Mouse (Mus musculus) heart, adult 11 months (tissue): ENCODE results near the gene Col17a1.

ENCODE experiments used
- DNase-seq: peaks from one replicate; pipeline ENCODE4 v3.0.0; 2022

Gene Col17a1

DNA sequence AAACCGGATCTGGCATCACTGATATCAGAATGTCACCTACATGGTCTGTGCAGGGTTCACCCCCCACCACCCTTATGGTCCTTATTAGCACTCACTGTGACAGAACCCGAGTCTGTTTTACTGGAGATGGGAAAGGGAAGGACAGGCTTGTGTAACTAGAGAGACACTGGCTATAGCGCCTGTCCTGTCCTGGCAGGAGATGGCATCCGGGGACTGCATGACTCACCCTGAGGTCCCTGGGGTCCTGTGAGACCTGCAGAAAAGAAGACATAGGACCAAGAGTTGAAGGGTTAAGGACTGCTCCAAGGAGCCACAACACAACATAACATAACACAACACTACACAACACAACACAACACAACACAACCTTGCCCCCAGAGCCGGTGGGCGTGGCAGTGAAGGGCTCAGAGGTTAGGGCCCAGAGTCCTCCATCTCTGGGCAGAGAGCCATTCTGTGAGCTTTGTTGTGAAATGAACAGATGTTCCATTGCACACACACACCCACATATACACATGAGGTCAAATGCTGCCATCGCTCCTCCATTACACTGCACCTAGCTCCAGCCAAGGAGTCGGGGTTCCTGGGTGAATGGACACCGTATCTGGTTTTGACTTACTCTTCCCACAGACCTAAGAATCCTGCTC is 32.0 kb downstream of the Col17a1 start:
- DNase-seq: peak; percentile 89

DNA sequence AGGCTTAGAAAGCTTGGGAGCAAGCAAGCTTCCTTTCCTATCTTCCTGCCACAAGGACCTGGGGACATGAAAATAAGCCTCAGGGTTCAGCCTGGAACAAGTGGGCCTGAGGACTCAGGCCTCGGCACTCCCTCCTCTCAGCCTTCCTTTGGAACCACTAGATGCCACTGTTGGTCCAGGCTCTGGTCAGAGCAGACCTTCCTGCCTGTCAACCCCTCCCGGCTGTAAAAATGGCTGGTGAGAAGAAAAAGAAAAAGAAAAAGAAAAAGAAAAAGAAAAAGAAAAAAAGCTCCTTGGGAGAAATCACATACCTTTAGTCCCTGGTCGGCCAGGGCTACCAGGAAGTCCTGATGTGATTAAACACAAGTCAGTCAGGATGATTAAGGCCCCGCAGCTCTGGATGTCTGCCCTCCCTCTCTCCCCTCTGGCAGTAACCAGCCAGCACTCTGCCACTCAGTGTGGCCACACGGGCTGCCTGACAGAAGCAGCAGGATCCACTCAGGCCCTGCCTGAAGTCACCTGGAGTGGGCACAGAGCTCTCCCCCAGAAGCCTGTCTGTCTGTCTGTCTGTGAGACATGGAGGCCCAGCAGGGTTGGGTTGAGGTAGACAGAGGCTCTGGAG is 32.9 kb downstream of the Col17a1 start:
- no peak for DNase-seq

DNA sequence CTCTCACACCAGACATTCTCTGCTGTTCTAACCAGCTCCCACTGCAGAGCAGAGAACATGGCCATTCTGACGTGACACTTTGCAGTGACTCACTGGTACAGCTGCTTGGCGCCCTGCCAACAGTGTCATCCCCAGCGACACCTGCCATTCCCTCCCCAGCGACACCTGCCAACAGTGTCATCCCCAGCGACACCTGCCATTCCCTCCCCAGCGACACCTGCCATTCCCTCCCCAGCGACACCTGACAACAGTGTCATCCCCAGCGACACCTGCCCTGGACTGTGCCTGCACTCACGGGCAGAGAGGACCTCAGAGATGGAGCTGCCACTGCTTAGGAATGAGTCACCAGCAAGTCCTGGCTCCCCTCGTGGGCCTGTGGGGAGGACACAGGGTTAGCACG is 37.0 kb downstream of the Col17a1 start:
- peak; percentile 82 for DNase-seq

DNA sequence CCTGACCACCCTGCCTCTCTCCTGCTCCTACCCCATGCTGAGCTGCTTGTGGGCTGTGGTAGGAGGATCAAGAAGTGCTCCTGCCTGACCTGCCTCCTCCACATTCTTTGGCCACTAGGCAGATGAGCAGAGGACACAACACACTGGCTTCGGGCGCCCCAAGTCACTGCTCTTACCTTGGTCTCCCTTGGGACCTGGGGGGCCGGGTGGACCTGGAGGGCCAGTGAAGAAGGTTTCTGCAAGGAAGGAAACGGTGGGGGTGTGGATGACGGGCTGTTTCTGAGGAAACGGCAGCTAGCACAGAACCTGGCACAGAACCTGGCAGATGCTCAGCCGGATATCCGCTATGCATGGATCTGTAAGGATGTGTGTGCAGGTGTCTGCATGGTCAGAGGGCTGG is 38.7 kb downstream of the Col17a1 start:
- peak; percentile 87 for DNase-seq

DNA sequence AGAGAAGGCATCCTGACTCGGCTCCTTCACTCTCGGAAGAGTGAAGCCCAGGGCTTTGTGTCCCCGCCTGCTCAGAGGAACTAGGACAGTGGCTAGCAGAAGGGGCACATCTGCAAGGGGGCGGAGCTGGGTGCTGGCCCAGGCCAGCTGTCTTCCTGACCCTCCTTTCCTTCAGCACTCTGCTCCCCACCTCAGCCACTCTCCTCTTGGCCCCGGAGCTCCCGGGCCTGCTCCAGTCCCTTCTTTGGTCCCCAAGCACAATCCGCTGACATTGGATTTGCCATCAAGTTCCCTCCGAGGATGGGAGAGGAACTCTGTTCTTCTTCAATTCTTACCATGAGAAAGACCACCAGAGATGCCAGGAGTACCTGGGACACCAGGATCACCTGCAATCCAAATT is 39.6 kb downstream of the Col17a1 start:
- peak; percentile 87 for DNase-seq

DNA sequence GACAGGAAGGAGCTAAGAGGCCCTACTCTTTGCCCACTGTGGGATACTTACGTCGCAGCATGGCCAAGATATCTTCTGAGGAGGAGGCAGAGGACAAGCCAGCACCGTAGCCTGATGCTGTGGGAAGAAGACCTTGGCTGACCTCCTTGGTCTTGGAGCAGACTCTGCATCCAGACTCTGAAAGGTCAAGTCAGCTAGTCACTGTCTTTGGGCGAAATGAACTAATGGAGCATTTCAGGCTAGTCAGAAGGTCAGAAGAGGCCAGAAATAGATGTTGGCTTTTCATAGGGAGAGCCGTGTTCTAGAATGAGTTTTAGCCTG is 40.8 kb downstream of the Col17a1 start:
- DNase-seq: peak; percentile 90

DNA sequence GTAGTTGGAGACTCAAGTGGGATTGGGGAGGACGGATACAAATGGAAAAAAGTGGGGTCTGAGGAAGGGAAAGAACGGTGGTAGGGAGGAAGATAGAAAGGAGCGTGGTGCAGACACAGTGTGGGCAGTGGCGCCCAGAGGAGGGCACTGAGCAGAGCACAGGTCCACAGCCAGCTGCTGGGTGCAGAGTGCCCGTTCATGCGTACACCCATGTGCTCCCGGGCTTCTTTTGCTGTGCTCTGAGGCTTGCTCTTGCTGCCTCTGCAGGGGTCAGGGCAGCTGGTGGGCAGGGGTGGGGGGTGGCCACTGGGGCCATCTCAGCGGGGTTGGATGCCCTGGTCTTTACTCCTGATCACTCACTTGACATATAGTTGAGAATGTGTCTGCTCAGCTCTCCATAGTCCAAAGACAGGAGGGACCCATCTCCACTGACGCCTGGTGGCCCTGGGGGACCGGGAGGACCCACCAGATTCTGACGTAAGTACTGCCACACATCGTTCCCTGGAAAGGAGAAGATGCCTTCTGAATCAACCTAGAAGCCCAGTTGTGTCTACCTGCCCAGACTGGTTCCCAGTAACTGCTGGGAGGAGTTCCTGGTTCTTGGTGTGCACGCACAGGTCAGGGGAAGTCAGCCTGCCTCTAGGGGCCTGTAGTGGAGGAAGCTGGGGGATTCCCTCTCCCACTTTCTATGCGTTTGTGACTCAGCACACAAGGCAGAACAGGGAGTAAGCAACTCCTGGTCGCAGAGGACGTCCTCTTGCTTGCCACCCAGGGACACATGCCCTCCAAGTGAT is 41.3 kb downstream of the Col17a1 start:
- peak; percentile 79 for DNase-seq

DNA sequence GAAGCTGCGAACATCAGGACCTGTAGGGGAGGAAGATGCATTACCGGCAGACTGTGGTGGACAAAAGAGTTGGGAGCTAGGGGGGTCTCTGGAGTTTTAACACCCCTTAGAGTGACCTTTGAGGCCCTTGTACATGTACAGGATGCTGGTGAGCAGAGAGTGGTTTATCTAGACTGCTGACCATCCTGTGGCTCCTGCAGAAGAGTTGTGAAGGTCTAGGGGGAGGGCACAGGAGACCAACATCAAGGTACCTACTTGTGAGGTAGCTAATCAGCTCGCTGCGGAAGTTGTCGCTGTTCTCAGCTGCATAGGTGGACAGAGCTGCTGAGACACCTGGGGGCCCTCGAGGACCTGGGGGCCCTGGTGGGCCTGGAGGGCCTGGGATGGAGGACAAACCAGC is 42.8 kb downstream of the Col17a1 start:
- peak; percentile 86 for DNase-seq

DNA sequence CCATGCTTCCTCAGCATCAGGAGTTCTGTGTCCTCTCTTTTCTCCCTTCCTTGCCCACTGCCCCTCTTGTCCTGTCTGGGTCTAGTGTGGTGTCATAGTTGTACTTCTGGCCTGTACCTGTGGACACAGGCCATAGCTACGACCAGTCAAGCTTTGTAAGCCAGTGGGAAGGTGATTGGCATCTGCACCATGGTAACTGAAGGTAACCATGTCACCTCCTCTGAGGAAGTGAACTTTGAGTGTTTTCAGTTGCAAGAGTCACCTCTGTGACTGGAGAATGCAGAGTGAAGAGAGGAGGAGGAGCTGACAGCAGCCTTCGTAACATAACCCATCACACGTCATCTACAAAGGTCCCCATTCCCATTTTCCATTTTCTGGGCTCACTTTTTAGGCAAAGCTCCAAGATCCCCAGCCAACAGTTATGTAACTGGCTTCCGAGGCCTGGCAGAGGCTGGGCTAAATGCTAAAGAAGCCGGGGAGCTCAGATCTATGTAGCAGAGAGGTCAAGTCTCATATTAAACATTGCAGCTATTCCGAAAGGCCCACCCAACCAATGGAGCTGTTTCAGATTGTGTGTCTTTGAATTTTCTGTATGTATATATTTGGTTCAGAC is 45.3 kb downstream of the Col17a1 start:
- DNase-seq: peak; percentile 84

DNA sequence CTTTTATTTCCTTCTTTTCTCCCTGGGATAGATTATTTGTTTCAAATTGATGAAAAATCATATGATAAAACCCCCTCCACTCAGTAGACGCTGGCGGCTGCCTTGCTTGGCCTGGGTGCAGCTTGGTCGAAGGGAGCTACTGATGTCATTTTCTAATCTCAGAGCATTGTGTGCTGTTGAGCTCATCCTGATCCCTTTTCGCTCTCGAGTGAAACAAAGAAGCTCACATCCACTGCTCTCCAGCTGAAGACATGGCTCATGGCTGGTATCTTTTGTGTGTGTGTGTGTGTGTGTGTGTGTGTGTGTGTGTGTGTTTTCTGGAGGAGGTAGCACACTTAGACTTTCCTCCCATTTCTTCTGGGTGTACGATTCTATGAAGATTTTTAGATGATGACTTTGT is 46.3 kb downstream of the Col17a1 start:
- peak; percentile 92 for DNase-seq

DNA sequence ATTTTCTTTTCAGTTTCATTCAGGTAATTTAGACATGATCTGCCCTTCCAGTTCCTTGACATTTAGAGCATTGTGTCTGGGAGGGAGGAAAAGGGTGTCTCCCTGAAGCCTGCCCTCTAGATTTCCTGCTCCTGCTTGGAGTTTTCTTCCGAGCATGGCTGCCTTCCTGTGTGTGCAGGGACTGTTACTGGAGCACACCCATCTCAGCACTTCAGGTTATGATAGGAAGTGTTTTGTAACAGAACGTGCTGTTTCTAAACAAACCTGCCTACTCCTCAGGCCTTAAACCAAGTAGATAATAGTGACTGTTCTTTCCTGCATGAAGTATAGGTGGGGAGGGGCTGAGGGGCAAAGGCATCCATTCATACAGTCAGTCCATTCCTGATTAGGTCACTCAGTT is 48.0 kb downstream of the Col17a1 start:
- peak; percentile 89 for DNase-seq

DNA sequence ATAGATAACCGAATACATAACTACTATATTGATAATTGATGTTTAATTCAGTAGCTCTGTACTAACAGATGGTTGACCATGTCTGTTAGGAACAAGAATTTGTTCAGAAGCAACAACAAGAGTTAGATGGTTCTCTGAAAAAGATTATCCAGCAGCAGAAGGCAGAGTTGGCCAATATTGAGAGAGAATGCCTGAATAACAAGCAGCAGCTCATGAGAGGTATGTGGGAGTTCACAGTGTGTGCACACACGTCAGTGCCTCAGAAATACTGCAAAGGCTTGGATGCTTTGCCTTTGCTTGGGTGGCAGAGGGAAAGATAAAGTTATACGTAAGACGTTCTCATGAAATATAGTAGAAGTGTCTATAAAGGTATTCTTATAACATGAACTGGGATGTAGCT is 56.5 kb downstream of the Col17a1 start:
- no peak for DNase-seq

DNA sequence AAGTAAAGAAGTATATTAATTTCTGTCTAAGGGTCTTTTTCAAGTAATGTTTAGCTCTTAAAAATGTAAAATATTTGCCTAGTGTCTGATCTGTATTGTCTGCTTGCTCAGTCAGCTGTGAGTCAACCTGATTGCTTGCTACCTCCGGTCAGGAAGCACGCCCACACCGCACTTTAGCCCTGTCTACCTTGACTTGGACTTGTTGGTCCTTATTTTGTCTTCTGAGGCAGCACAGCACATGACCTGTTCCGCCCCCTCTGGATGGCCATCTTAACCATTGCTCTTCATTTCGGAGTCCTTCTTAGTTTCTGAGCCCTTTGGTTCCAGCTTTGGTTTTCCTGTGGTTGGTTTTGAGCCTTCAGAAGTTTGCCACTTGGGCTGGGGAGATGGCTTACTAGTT is 60.1 kb downstream of the Col17a1 start:
- DNase-seq: no peak

DNA sequence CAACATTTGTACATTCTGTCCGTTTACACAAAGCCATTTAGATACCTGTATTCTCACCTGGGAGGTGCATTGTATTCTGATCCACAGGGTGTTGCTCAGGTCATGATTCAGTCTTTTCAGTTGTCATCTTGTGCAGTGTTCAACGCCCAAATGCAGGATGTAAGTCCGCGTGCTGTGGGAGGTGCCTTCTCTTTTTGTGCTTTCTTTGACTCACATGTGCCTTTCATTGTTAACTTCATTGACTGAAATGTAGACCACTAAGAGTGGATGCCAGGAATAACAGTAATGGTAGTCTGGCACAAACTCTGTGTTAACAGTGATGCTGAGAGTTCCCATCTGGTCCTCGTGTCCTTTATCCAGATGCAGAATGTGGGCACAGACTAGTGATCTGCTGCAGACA is 61.5 kb downstream of the Col17a1 start:
- peak; percentile 91 for DNase-seq

DNA sequence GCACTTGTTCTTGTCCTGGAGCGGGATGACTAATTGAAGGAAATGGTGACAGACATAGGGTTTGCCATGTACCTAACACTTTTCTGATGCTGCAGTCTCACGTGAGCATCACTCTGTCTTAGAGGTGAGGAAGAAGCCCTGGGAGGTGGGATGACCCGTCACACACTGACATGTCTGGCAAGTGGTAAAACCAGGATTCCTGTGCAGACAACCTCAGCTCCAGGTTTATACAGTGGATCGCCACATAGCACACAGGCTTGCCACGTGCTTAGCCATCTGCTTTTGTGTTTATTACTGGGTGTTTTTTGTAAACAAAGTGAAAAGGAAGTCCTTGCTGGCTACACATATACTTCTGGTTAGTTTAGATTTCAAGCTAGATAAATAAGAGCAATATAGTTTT is 62.8 kb downstream of the Col17a1 start:
- peak; percentile 93 for DNase-seq

DNA sequence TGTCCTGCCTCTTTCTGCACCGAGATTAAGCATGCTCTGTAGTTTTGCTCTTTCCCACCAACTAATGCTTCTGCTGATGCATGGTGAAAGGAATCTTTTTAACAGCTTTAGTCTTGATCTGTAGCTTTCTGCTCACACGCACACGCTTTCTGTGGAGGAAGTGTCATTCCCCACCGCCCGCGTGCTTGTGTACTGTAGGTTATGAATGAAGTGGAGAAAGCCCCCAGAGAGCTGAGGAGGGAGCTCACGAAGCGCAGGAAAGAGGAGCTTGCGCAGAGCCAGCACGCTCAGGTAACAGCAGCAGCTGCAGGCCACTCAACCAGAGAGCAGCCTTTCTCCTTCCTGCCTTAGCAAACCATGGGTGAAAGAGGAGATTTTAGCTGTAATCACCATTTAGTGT is 64.4 kb downstream of the Col17a1 start:
- peak; percentile 75 for DNase-seq

DNA sequence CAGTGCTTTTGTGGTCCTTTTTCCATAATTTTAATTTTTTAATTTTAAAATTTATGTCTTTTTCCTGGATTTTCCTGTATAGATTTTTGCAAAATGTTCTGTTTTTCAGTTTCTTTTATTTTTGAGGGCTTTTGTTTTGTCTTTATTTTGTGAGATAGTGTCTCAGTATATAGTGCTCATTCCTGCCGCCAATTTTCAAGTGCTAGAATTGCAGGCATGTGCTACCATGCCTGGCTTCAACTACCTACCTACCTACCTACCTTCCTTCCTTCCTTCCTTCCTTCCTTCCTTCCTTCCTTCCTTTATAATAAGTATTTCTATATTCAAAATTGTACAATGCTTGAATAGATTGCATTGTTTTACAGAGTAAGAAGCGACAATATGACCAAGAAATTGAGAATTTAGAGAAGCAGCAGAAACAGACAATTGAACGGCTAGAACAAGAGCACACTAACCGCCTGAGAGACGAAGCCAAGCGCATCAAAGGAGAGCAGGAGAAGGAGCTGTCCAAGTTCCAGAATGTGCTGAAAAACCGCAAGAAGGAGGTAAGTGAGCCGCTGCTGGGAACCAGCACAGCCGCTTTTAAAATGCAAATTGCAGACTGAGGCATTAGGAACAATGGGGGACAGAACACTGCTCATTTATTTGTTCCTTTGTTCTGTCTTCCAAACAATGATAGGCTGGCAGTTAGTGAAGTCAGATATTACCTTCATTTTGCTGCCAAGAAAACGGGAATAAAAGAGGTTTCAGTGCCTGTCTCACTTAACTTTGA is 66.8 kb downstream of the Col17a1 start:
- peak; percentile 34 for DNase-seq

DNA sequence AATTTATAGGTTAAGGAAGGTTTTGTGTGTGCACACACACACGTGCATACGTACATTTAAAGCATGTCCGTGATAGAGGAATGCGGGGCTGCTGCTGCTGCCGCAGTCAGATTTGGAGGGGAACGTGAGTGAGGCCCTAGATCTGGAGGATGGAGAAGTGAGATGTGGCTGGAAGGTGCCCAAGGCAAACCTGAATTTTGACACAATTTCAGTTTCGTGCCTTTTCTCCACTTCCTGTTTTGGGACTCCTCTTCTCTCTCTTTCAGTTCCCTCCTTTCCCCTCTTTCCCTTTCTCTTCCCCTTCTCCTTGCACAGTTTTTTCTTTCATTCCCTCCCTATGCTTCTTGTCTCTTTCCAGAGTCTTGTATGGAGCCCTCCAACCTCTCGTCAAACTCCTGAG is 70.4 kb downstream of the Col17a1 start:
- no peak for DNase-seq

DNA sequence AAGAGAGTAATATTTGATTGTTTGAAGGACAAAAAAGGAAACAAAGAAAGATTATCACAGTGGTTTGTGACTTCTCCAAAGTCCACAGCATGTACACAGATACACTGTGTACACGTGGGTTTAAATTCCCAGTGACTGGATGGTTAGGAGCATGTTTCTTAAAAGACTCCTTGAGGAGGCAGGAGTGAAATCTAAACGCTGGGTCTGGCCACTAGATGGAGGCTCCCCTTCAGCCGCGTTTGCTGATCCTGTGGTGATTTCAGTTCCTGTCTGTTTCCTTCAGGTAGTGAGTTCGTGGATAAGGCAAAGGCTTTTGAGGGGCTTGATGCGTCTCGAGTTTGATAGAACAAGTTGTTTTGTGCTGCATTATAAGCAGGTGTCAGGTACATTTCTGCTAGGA is 78.5 kb downstream of the Col17a1 start:
- DNase-seq: no peak

DNA sequence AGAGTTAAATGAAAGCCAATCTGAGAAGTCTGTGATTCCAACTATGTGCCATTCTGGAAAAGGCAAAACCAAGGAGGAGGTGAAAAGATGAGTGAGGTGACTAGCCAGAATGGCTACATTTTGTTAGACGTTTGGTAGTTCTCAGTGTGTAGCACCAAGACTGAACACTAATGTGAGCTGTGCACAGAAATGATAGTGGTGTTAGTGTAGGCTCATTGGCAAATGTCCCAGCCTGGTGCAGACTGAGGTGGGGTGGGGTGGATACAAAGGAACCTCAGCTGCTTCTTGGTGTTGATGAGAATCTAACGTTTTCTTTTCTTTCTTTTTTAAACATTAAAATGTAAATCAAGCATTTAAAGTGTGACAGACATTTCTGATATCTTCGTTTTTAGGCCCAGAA is 83.4 kb downstream of the Col17a1 start:
- no peak for DNase-seq
